Mouse (Mus musculus): Measurements from ENCODE around the gene Gfi1.
A peak's percentile ranks its signal among the peaks of the same experiment; 100 is the strongest.

The Gfi1 gene

DNA sequence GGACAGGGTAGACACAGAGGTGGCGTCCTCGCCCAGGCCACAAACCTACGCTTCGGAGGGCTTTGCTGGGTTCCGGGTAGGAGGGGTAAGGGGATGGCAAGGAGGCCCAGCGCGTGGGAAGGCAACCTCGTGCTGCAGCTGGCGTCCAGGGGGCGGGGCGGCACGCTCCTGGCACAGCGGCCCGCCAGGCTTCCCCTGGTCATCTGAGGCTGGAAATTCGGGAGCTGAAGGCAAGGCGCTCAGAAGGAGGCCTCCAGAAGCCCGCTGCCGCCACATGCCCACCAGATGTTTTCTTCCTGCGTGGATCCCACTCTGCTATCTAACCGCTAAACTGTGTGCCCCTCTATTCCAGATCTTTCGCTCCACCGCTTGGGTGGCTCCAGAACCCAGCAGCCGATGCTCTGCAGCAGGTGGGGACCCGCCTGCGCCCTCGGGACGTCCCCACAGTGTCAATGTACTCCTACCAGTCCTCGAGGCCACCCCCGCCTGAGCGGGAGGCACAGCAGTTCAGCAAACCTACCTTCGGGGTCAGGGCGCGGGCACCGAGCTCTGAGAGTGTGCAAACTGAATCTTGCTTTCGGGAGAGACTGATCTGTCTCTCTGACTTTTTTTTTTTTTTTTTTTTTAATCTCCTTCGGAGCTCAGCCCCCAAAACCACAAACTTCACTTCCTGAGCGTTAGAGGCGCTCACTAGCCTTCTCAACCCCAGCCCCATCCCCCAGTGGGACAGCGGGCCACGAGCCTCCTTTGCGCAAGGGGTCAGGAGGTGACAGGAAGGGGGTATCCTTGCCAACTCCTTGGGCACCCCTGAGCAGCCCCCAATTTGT lies at the start of gene Gfi1:
TSS of gene Gfi1 (minus strand) at position 602 of the 827 bp plus-strand sequence.
- peak; percentile 80 to 82 for DNase-seq (ENCODE audit: low read depth in 2 of 2, low spot score in 2 of 2)

DNA sequence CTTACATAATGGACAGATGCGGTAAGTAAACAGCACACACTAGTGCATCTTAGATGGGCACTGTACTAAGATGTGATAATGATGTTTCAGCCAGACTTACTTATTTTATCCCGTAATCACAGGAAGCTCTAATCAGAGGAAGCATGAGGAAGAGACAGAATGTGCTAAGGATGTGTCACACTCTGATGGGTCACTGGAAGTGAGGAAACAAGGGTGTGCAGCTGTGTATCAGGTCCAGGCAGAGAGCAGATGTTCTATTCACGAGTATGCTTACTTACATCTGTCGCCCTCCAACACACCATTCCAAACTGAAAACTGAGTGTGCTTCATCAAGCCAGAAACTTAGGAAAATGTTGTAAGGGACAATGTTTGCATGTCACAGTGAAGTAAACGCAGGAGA lies 46.2 kb upstream of the Gfi1 start:
- DNase-seq (ENCODE audit: low read depth in 2 of 2, low spot score in 2 of 2), result no peak

DNA sequence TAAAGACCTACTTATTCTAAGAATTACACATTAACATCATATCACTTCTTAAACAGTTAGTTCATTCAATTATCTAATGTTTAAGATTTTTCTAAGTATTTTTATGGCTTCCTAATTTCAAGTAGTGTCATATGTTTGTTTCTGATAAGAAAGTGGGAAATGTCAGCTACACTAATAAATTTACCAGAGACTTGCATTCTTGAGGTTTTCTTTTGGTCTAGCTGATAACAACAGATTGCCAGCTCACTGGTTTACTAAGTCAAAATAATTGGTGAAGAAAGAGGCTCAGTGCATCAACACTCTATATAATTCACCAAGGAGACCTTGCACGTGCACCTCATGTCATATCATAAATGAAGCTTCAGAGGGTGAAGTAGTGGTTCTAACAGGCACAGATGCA lies 42.4 kb upstream of the Gfi1 start:
- DNase-seq (ENCODE audit: low read depth in 2 of 2, low spot score in 2 of 2), result no peak

- no peak for DNase-seq (ENCODE audit: low read depth in 2 of 2, low spot score in 2 of 2)
Observed at GRCm38 (mm10) chr5:107765946-107766345, 40.1 kb upstream of the Gfi1 start.

DNA sequence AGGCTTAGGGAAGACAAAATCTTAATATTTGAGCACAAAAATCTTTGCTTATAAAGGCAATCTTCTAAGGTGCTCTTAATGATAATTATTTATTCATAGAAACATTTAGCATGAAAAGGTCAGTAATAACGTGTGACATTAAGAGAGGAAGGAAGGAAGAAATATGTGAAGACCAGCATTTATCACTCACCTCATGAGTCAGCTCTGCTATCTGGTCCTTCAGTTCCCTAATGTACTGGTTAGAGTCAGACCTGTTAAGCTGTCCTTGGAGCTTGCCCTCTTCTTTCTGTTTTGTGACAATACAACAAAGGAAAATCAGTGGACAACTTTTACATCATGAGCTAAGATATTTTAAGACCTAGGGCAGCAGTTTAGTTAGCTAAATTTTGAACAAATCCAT lies 38.6 kb upstream of the Gfi1 start:
- no peak for DNase-seq (ENCODE audit: low read depth in 2 of 2, low spot score in 2 of 2)

DNA sequence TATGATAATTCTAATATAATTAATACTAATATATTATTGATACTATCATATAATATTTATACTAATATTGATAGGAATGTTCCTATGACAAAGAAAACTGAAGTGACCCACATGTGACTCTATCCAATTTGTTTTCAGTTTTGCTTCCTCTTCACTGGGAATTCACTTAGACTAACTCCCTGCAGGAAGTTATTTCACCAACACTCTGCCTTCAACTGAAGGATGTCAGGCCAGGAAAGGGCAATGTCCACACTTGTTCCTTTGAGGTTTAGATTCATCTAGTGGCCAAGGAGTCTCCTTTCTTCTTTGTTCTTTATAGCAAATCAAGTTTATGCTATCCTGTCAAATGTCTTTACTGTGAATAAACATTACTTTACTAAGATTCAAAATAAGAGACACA lies 37.8 kb upstream of the Gfi1 start:
- no peak for DNase-seq (ENCODE audit: low read depth in 2 of 2, low spot score in 2 of 2)

GRCm38 (mm10) chr5:107759121-107759520 lies 33.3 kb upstream of the Gfi1 start:
- DNase-seq (ENCODE audit: low read depth in 2 of 2, low spot score in 2 of 2), result no peak

DNA sequence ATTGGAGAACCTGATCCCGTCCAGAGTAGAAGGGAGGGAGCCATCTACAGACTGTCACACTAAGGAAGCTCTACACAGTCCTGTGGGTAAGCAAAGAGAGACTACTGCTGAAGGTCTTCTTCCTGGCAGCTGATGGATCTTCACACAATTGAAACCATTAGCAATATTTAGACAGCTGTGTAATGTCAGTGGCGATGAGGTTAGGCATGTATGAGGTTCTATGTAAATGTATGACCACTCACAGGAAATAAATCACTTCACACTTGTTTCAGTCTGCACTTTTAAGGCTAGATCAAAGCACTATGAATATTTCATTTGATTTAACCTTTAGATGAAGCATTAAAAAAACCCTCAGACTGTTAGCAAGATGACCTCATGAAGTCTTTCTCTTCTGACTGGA lies 30.2 kb upstream of the Gfi1 start:
- no peak for DNase-seq (ENCODE audit: low read depth in 2 of 2, low spot score in 2 of 2)

GRCm38 (mm10) chr5:107754740-107755139 lies 28.9 kb upstream of the Gfi1 start:
- no peak for DNase-seq (ENCODE audit: low read depth in 2 of 2, low spot score in 2 of 2)

- no peak for DNase-seq (ENCODE audit: low read depth in 2 of 2, low spot score in 2 of 2)
Observed at GRCm38 (mm10) chr5:107753656-107754055, 27.8 kb upstream of the Gfi1 start.

GRCm38 (mm10) chr5:107749229-107749916 lies 23.5 kb upstream of the Gfi1 start:
- DNase-seq (ENCODE audit: low read depth in 2 of 2, low spot score in 2 of 2), result no peak

GRCm38 (mm10) chr5:107739023-107739422 lies 13.2 kb upstream of the Gfi1 start:
- no peak for DNase-seq (ENCODE audit: low read depth in 2 of 2, low spot score in 2 of 2)

DNA sequence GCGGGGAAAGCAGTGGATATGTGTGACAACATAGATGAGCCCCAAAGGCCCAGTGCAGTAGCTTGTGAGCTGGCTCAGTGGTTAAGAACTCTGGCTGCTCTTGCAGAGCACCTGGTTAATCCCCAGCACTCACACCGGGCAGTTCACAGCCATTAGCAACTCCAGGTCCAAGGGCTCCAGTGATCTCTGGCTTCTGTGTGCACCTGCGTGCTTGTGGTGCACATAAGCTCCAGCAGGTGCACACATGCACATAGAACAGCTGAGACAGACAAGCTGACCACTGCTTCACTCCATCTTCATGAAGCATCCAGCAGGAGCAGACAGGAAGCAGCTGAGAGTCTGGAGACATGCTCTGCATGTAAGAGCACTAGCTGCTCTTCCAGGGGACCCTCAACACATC lies 12.5 kb upstream of the Gfi1 start:
- DNase-seq (ENCODE audit: low read depth in 2 of 2, low spot score in 2 of 2), result no peak

DNA sequence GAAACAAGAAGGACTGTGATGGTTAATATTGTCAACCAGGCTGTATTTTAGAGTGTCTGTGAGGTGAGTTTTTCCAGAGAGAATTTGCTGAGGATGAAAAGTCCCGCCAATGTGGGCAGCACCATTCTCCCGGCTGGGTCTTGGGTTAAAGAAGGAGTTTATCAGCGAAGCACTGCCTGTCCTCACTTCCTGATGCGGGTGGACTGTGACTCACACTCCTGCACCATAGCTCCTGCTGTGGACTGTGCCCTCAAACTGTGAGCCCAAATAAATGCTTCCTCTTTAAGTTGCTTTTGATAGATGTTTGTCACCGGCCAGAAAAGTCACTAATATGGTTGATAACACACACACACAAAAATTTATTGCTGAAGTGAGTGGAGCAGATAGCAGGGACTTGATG lies 10.3 kb upstream of the Gfi1 start:
- DNase-seq (ENCODE audit: low read depth in 2 of 2, low spot score in 2 of 2), result no peak

- DNase-seq (ENCODE audit: low read depth in 2 of 2, low spot score in 2 of 2), result no peak
Observed at GRCm38 (mm10) chr5:107731844-107732243, 6.0 kb upstream of the Gfi1 start.

DNA sequence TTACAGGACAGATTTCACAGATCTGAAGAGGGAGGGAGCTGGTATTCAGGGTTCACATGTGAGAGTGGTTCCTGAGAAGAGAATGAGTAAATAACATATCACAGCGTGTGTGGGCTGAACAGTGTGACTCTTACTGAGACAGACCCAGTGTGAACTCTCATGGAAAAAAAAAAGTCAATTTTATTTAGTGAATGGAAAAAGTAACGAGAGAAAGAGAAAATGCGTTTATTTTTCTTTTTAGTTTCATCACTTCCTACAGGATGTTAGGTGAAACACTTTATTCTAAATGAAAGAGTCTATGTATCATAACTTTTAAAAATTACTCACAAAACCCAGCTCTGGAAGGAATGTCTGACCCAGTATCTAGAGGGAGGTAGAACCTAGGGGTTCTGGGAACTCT lies 5.6 kb upstream of the Gfi1 start:
- no peak for DNase-seq (ENCODE audit: low read depth in 2 of 2, low spot score in 2 of 2)

DNA sequence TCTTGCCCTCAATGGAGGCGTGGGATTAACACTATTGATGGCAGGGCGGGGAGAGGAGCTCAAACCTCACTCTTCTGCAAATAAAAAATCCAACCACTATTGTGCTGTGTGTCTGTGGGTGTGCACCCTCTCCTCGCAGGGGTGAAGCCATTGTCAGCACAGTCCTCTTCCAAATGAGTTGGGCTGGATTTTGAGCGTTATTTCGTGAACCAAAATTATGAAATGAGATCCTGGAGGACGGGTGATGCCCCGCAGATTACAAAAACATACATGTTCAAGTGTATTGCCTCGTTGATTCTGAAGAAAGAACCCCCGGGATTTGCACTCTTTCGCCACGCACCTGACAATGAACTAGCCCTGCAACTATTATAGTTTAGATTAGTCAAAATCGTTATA lies 1.2 kb upstream of the Gfi1 start:
- DNase-seq (ENCODE audit: low read depth in 2 of 2, low spot score in 2 of 2), result no peak

DNA sequence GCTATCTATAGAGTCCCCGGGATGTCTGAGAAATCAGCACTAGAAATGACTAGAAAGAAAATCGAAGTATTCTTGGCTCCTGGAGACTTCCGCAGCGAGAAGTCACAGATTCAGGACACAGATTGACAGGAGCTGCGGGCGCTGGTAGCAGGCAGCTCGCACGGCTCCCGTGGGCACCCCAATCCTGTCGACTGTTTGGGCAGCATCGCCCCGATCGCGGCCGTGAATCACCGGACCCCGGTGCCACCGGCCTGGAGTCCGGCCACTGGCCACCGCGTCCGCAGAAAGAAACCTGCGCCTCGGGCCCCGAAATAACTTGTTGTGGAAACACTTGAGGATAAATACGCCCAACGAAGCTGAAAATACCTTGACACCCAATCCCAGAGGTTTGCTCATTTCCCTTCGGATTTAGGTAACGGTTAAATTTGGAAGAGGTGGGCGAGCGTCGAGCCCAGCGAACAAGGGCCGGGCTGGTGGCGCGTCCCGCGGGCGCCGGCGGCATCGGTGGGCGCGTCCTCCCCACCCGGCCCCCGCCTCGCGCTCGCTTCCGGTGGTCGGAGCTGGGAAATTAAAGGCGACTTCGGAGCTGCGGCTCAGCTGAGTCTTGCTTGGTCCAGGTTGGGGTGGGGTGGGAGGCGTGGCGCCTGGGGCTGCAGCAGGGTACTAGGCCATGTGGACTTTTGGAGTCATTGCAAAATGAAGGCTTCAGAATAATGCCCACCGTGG lies 608 bp upstream of the Gfi1 start:
- DNase-seq (ENCODE audit: low read depth in 2 of 2, low spot score in 2 of 2), result no peak

- peak; percentile 19 to 23 for DNase-seq (ENCODE audit: low read depth in 2 of 2, low spot score in 2 of 2)
Observed at GRCm38 (mm10) chr5:107724661-107725434, 988 bp downstream of the Gfi1 start.

DNA sequence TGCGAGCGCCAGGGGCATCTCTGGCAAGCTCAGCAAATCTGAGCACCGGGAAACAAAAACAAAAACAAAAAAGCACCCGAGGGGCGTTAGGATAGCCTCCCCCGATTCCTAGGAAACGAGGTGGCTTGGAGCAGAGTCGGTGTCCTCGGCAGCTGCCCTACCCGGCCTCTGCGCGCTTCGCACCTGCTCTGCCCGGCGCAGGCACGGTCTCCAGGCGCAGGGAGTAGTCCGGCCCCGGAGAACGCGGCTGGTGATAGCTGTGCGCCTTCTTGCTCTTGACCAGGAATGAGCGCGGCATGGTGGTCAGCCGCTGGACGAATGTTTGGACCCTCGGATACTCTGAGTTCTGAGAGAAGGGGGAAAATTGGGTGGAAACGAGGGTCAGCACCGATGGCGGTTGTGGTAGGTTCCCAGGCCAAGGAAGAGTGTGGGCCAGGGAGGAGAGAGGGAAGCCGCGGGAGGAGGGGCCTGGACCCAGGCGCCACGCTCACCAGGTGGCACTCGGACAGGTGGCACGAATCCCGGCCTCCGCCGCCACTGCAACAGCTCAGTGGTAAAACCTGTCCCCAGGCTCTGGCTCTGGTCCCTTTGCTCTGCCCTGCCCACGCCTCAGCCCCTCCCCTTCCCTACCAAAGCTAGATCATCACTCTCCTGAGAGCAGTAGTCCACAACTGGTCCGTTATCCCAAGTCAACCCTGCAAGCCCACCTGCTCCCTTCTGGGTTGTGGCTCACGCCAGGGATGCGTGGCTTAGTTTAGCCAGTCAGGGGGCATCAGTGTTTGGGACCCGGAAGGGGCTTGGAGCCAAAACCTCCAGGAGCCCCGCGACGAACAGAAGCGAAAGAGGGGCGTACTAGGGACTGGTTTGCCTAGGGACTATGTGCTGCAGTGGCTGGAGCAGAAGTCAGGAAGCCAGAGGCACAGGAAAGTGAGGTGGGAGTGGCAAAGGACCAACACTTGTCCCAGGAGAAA lies 2.0 kb downstream of the Gfi1 start:
- DNase-seq (ENCODE audit: low read depth in 2 of 2, low spot score in 2 of 2), result peak in 1 of 2 experiments; percentile 11

Data from CD8-positive naive resting alpha-beta T cell, adult 2 months (primary cell).